Mouse (Mus musculus) spleen, adult 18-20 months (tissue): ENCODE results near the gene Pms1.
A peak's percentile ranks its signal among the peaks of the same experiment; 100 is the strongest.
"Not testable (repeated sequence)": the region's sequence is repeated elsewhere in the genome, so short reads cannot be mapped to it uniquely, and the experiment has no call there.

Experiments
- DNase-seq, 2 experiments: peaks; one replicate each; pipeline ENCODE4 v3.0.0; 2022; ENCODE audit warnings: mixed read lengths in 2 of 2

Gene Pms1

DNA sequence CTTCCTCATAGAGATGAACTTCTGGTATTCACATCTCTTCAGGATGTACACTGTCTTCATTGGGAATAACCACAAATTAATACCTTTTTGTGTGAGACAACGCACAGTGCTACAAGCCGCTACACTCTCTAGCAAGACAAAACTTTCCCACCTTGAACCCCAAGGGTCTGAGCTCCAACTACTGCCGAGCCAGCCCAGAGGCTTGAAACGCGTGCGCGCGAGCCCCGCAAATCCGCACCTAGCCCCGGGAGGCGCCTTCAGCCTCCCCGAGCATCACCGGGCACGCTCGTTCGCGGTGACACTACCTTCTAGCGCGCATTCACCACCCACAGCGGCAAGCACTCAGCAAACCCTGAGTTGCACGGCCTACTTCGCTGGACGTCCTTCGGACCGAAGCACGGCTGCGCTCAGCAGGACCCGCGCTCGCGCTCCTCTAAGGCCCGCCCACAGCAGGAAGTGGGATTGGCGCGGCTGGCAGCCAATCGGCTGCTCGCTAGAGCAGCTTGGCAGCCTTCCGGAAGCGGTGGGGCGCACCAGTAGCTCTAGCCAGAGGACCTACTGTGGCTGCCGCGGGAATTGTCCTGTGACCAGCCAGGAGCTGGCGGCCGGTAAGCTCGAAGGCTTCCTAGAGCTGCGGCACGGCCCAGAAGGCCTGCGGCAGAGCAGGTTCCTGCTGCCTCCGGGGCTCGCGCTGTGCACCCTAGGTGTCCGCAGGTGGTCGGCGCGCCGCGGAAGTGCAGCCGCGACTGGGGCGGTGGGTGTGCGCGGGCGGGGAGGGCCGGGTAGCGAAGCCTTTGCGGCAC, at the start of gene Pms1, which contains the start of the genes Ormdl1 and Gm28778:
TSS of gene Pms1 (minus strand) at position 438 of the 803 bp plus-strand sequence.
TSS of gene Ormdl1 (plus strand) at position 515 of the 803 bp plus-strand sequence.
TSS of gene Gm28778 (plus strand) at position 531 of the 803 bp plus-strand sequence.
- peak; percentile 85 to 92 for DNase-seq

DNA sequence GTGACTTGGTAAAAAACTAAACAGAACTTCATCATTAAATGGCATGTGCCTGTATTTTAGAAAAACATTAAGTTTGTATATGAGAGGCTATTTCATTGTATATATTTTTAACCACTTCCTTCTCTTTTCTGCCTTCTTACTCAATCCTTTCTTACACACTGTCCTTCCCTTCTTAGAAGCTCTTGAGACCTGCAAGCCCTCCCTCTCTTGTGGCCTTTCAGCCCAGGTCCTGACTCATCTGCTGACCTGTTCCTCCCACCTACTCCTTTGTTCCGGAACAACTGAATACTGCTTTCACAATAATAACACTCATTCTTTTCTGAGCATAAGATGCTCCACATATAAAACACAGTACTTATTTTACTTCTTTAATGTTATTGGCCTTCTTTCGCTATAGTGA, 44.3 kb upstream of the Pms1 start:
- no peak for DNase-seq

DNA sequence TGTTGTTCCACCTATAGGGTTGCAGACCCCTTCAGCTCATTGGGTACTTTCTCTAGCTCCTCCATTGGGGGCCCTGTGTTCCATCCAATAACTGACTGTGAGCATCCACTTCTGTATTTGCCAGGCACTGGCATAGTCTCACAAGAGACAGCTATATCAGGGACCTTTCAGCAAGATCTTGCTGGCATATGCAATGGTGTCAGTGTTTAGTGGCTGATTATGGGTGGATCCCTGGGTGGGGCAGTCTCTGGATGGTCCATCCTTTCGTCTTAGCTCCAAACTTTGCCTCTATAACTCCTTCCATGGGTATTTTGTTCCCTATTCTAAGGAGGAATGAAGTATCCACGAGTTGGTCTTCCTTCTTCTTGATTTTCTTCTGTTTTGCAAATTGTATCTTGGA, 40.6 kb upstream of the Pms1 start:
- DNase-seq, result not testable (repeated sequence)

DNA sequence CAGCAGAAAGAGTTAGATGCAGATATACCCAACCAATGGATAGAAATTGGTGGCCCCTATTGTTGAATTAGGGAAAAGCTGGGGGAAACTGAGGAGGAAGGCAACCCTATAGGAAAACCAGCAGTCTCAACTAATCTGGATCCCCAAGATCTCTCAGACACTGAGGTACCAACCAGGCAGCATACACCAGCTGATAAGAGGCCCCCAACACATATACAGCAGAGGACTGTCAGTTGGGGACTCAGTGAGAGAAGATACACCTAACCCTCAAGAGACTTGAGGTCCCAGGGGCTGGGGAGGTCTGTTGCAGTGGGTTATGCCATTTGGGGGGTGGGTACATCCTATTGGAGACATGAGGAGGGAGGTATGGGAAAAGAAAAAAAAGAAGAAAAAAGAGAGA, 38.6 kb upstream of the Pms1 start:
- DNase-seq, result no peak

DNA sequence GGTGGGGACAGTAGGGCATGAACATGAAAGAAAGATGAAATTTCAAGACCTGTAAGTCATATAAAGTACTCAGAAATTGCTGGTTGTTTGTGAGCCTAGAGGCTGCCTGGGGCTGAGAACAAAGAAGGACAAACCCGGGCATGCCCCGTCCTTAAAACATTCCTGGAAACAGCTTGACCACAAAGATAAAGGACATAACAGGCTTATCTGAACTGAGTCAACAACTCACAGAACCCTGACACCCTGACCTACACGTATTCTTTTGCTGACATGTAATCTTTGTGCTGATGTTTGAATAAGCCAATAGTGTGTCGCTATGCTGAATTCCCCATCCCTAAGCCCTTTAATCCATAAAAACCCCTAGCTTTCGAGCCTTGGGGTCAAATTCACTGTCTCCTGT, 36.7 kb upstream of the Pms1 start:
- not testable (repeated sequence) for DNase-seq

DNA sequence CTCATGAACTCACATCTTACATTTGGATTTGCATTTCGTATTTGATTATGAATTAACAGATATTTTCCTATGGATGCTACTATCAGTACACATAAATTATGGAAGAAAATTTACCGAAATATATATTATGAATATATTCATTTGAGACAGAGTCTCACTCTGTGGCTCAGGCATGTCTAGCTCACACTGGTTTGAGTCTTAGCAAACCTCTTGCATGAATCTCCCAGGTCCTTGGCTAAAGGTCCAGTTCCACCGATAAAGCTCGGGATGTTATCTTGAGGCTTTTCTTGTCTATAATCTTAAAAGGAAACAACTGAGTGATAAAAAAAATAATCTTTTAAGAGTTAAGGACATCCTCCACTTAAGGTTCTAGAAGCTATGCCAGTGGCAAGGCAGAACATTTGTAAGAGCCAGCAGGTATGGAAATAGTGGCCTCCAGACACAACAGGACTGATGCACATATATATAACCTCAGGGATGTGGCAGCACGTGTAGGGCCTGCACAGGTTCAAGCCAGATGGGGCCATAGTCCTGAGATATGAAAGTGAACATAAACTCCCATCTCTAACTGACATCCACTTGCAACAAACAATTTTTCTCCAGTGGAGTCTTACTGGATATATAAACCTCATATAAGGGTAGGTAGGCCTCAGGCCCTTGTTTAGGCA, 28.1 kb upstream of the Pms1 start:
- DNase-seq, result no peak

DNA sequence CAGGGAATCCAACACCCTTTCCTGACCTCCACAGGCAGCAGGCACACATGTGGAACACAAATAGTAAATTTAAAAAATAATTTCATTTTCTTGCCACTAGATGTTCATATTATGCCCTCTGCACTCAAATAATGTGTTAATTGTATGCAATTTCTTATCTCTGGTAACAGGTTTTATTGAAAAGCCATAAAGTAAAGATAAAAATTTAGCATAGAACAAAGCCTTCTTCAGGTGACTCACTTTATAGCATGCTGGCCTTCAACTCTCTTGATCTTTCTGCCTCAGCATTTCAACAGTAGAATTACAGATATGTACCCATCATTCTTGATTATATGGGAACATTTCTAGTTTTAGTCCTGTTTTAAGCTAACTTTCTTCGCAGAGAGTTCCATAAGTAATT, 27.5 kb upstream of the Pms1 start:
- no peak for DNase-seq

DNA sequence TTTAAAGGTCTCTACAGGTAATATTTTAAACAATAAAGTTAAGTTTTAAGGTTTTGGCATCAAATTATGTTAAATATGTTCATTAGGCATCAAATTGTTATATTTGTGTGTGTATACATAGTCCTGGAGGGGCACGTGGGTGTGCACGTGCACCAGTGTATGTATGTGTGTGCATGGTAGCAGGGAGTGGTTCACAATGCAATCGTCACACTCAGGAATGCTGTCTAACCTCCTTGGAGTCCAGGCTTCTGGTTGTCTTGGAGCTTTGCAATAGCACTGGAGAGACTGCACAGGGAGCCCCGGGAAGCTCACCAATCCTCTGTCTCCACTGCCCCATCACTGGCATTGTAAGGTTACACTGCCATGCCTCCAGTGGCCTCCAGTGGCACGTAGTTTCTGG, 26.4 kb upstream of the Pms1 start:
- no peak for DNase-seq

DNA sequence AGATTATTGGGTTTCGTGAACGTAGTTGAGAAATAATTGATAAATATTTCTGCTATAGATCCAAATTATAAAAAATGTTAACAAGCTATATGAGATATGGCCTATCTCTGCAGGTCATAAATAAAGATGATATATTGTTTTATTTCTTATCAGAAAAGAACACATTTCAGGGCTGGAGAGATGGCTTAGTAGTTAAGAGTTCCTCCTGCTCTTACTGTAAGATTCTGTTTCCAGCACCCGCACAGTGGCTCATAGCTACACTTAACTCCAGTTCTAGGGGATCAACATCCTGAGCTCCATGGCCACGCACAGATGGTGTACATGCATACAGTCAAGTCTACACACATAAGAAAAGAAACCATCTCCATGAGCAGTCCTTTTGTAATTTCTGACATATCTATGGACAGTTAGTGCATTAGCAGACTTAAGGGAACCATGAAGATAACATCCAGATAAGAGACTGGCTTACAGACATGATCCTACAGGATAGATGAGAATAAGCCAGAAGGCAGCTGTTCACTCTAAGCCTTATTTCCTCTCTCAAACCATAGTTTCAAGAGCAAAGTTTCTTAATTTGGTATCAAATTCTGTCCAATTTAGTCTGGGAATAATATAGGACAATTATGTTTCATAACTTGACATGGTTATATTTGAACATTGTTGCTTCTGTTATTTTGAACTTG, 25.0 kb upstream of the Pms1 start:
- DNase-seq, result no peak

DNA sequence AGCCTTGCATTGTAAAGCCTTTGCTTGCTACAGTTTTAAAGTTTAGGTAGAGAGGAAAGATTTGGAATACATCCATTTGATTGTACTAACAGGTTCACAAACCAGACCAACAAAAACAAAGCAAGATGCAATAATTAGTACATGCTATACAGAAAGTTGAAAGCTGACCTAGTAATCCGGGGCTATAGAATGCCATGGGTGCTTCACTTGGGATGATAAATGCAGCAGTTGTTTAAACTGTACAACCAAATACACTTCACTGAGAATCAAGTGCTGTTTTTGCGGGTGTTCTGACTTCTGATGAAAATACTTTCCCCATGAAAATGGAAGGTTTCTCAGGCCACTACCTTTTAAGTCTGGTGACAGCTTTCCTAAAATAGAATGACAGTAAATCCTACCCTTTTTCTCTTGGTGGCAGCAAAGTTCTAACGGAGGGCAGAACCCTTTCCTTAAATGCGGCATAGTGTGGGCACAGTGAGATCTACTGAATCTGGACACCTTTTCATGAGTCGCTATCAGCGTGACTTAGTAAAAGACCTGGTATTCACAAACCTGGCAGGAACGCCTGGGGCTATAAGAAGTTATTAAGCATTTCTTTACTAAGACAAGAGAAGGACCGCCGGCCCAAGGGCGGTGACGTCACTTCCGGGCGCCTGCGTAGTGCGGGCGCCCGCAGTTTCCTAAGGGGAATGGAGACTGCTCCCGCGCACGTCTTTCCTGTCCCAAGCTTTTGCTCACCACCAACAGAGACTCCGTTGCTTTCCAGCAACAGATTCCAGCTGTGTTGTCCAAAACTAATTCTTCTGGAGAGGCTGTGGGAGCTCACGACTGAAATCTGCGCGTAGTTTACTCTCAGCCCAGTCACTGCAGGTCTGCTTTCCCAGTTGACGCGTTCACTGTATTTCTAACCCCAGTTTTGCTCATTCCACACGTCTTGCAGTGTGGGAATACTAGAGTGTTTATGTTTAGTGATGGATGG, 16.5 kb upstream of the Pms1 start, which contains the start of gene Osgepl1:
TSS of gene Osgepl1 (plus strand) at position 636 of the 979 bp plus-strand sequence.
- DNase-seq, result peak; percentile 66 to 82

DNA sequence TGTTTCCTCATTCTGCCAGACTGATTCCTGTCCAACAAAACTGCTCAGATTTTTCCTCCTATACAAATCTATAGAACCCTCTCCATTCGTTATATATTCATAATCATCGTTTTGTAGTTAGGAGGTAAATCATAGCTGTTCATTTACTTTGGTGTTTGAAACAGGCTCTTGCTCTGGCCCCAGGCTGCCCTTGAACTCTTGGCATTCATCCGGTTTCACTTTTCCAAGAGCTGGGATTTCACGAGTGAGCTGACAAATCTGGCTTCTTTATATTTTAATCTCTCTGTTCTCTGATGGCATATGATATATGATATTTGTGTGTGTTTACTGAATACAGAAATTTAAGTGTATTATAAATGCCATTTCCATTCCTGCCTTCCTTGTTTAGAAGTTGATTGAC, 3.7 kb upstream of the Pms1 start:
- DNase-seq, result no peak

DNA sequence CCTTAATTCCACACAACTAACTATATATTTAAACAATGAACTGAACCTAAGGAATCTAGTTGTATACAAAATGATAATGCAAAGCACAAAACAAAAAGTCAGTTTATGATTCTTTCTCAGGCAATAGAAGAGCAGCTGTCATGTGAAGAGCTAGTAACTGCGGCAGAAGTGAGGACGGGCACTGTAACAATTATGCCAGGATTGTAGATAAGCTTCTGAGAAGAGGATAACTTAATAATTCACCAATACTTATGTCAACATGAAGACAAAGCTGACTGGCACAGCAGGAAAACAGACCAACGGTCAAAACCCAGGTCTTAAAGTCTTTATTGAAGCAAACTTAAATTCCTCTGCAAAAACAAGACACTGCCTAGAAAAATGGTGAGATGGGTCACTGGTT, 5.6 kb downstream of the Pms1 start:
- DNase-seq, result no peak

DNA sequence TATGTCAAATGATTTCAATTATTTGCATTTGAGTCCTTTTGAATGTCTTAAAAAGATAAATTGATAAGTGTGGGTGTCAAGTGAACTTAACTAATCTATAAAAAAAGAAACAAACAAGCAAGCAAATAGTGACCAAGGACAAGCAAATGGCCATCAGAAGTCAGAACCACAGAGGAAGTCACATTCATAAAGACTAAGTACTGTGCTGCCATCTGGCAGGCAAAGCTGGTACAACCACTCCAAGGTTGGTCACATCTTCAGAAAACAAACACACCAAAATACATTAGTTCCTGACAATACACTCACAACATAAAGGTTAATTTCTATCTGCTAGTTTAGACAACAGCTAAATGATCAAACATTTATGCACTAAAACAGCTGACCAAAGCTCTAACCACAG, 24.2 kb downstream of the Pms1 start:
- peak in 1 of 2 experiments; percentile 9 for DNase-seq

DNA sequence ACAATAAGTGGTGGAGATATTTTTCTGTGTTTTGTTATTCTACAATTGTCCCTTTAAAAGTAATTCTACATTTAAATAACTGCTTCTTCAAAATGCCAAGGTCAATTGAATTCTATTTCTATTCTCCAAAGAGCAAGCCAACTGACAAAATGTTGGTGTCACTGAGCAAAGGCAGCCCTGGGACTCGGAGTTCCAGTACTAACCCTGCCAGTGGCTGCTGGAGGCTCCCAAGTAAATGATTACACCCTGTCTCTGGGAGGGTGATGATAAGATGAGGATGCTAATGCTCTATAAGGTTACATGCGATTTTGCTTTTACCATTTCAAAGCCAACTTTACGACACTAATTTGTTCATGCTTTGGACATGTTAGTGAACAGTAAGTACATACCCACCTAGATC, 26.9 kb downstream of the Pms1 start:
- no peak for DNase-seq

DNA sequence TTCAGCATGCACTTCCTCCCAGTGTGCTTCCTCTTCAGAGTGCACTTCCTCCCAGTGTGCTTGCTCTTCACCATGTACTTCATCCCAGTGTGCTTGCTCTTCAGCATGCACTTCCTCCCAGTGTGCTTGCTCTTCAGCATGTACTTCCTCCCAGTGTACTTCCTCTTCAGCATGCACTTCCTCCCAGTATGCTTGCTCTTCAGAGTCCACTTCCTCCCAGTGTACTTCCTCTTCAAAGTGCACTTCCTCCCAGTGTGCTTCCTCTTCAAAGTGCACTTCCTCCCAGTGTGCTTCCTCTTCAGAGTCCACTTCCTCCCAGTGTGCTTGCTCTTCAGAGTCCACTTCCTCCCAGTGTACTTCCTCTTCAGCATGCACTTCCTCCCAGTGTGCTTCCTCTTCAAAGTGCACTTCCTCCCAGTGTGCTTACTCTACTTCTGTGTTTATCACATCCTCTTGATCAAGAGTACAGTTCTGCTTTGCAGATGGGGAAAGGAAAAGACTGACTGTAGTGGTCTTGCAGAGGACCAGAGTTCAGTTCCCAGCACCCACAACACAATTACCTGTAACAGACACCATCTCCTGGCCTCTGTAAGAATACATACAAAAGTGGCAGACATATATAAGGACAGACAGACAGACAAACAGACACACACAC, 31.7 kb downstream of the Pms1 start:
- not testable (repeated sequence) for DNase-seq

DNA sequence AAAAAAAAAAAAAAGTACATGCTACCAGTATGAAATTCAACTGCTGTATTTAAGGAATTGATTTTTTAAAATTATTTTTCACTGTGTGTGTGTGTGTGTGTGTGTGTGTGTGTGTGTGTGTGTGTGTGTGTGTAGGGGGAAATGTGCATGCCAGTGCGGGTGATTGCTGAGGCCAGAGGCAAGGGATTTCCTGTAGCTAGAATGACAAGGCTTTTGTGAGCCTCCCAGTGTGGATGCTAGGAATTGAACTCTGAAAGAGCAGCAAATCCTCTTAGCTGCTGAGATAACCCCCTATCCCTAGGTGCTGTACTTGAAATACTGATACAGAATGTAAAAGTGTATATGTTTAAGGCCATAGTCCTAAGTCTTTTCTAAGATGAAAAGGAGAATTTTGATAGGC, 70.8 kb downstream of the Pms1 start:
- DNase-seq, result no peak

DNA sequence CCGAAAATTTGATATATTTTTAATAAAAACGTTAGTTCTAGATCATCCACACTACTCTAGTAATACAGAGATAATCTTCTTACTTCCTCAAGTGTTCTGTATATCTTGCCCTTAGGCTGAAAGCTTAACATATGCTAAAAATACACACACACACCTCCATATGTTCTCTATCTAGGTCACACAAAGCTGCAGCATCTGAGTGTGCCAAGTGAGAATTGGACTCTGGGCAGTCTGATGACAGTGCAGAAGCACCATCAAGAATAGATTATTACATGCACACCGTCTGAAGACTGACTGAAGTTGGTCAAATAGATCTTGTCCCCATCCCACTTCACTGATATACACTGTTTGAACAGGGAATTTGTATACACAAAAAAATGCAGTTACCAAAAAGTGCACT, 71.2 kb downstream of the Pms1 start:
- DNase-seq, result no peak

DNA sequence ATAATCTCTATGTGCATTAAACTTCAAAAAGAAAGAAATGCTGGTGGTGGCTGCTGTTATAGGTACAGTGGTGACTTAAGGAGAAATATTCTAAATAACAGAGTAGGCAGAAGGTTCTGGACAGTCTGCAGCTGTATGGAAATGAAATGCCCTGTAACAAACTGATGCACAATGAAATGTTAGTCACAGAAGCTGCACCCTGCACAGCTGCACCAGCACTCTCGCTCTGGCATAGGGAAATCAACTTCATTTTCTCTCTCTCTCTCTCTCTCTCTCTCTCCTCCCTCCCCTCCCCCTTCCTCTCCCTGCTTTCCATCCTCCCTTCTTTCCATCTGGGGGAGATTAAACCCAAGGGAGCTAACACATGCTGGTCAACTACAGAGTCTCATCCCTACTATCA, 72.0 kb downstream of the Pms1 start:
- DNase-seq, result no peak

DNA sequence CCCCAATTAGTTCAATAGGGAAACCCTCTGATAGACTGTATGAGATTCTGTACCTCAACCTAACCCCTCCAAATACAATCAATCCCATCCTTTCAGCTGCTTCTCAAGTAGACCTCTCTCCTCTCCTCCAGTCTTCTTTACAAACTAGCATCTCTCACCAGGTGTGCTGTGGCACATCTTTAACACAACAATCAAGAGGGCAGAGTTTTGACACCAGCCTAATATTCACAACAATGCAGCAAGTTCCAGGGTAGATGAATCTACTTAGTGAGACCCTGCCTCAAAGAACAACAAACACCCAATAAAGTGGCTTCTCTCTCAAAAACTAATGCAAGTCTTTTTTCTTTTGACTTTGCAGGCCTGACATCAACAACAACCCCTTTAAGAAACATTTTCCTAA, 86.7 kb downstream of the Pms1 start:
- no peak for DNase-seq

DNA sequence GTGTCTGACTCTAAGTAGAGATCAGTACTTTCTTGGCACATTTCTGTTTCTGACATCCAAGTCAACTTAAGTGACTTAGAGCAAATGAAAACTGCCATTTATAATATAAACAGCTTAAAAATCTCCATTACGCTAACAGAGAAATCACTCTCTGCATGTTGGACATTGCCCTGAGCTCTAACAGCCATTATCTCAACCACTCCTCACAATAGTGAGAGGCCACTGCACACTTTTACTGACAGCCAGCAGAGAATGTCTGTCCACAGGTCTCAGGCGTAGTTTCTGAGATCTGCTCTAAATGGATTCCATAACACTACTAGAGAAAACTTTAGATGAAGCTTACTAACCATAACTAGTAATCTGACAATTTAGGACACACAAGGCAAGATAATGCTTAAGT, 92.9 kb downstream of the Pms1 start:
- no peak for DNase-seq

DNA sequence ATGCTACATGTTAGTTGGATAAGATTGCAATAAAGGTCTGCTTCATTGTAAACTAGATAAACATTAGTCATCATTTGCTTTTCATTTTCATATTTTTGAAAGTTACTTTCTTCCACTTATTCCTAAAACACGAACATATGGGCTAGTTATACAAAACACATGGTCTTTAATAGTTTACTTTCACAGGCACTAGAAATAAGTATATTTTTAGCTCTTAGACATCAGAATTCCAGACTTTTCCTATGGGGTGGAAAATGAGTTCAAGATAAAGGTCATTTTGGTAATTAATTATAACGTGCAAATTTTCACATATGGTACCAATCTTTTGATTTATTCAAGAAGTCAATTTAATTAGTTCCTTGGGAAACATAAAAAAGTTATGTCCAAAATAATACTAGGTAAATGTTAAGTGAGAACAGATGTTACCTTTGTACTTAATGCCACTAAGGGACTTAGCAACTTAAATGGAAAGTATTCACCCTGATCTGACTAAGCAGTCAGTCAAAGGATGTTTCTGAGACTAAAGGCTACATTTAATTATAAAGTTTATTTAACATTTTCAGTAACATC, 95.1 kb downstream of the Pms1 start:
- DNase-seq, result no peak
